Mouse (Mus musculus) CH12.LX (cell line): ENCODE results near the gene Wfdc6b.

Source experiments
- CHD1 ChIP-seq: IDR thresholded peaks from 2 replicates; pipeline ENCODE4 v1.6.1; 2012; ENCODE audit warnings: low read depth, low read length, improper control_type of control experiment, inconsistent platforms
- CTCF ChIP-seq, 2 experiments: IDR thresholded peaks in 1 of 2; conservative IDR thresholded peaks in 1 of 2; 2 replicates each; pipeline ENCODE4 v1.5.1; 2011 to 2012; ENCODE audit warnings: low read depth in 2 of 2, low read length in 2 of 2, improper control_type of control experiment in 1 of 2, inconsistent platforms in 1 of 2, mild to moderate bottlenecking in 1 of 2, moderate library complexity in 1 of 2
- E2F4 ChIP-seq: IDR thresholded peaks from 2 replicates; pipeline ENCODE4 v1.6.1; 2011; ENCODE audit warnings: low read depth, low read length, improper control_type of control experiment; ENCODE audit not compliant: insufficient replicate concordance
- MAZ ChIP-seq: IDR thresholded peaks from 2 replicates; pipeline ENCODE4 v1.6.1; 2012; ENCODE audit warnings: low read depth, mild to moderate bottlenecking, inconsistent platforms, low read length, improper control_type of control experiment, moderate library complexity
- MYC ChIP-seq: IDR thresholded peaks from 2 replicates; pipeline ENCODE4 v1.6.1; 2011; ENCODE audit warnings: low read depth, mild to moderate bottlenecking, improper control_type of control experiment, low read length
- TCF12 ChIP-seq: IDR thresholded peaks from 2 replicates; pipeline ENCODE4 v1.6.1; 2014; ENCODE audit warnings: low read depth, mild to moderate bottlenecking, inconsistent platforms, low read length, improper control_type of control experiment

GRCm38 (mm10) chr2:164615386-164615785, 2.1 kb downstream of the Wfdc6b start:
- no peak for TF ChIP-seq CHD1
- TF ChIP-seq MAZ = no peak
- no peak for TF ChIP-seq E2F4
- no peak for TF ChIP-seq MYC
- TF ChIP-seq TCF12 = no peak
- no peak for TF ChIP-seq CTCF (conservative IDR thresholded peaks at IDR 0.05 in 1 of 2, IDR thresholded peaks at IDR 0.05 in 1 of 2; ENCODE audit: low read depth in 2 of 2, low read length in 2 of 2)
